Mouse (Mus musculus) T-helper 1 cell (primary cell): ENCODE measurements around the gene Gm36245.
"Not testable (repeated sequence)": the region's sequence is repeated elsewhere in the genome, so short reads cannot be mapped to it uniquely, and the experiment has no call there.

Experiments
- in situ Hi-C: fragments of 300-600 bp; cut with MboI, MseI; formaldehyde crosslinking; loops from one replicate; pipeline ENCODE4 v1.15.1; 2025; ENCODE audit warnings: high pct_unique_total_duplicates

Gm36245 gene

DNA sequence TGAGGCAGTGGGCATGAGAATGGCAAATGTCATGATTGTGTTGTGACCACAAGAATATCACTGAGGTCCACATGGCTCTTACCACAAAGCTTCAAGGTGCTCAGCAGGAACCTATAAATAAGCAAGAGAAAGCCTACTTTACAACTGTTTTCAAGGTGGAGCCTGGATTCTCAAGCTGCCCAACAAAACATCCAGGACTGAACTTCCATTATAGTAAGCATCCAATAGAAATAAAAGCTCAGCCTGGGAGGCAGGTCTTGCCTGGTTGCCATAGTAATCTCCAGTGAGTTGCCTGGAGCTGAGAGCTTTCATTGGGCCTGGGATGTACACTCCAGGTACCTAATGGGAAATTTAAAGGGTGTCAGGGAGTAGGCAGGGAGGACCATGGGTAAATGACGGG, at the start of gene Gm36245:
Gene Gm36245 (plus strand): TSS at position 301 of the 400 bp plus-strand sequence.
- in situ Hi-C loops = no loop called here

DNA sequence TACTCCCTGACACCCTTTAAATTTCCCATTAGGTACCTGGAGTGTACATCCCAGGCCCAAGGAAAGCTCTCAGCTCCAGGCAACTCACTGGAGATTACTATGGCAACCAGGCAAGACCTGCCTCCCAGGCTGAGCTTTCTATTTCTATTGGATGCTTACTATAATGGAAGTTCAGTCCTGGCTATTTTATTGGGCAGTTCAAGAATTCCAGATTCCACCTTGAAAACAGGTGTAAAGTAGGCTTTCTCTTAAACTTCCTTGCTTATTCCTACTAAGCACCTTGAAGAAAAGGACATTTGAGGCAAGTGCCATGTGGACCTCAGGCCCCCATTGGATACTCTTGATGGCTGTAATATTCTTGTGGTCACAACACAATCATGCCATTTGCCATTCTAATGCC, 37.3 kb upstream of the Gm36245 start, which contains the start of gene 1700025B11Rik:
Gene 1700025B11Rik (minus strand): TSS at position 101 of the 400 bp plus-strand sequence.
- in situ Hi-C loops = no loop called here

DNA sequence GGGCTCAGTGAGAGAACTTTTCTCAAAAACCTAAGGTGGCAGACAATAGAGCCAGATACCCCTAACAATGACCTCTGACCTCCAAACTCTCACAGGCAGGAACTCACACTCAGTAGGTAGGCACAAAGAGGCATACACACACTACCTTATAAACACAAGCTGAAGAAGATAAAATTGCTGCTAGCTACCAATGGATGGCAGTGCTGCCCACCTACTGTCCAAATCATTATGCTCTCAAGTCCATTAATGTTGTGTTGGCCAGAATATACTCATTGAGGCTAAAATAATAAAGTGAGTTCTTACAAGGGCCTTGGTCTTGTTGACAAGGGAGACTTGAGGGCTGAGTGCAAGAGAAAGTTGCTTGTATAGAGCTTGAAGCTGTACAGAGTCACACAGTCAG, 35.8 kb upstream of the Gm36245 start:
- in situ Hi-C loops = no loop called here

DNA sequence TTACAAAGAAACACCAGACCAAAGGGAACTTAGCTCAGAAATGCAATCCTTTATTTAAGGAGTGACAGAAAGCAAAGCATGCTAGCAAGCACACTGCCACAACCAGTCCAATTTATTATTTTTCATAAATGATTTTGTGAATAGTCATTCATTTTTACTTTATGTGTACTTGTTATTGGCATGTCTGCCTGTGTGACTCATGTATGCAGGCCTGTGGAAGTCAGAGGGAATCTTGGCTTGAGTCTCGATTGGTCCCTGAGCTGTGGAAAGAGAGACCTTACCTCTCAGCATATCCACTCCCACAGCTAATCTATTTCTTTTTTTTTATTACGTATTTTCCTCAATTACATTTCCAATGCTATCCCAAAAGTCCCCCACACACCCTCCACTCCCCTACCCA, 20.3 kb upstream of the Gm36245 start:
- in situ Hi-C loops = no loop called here

DNA sequence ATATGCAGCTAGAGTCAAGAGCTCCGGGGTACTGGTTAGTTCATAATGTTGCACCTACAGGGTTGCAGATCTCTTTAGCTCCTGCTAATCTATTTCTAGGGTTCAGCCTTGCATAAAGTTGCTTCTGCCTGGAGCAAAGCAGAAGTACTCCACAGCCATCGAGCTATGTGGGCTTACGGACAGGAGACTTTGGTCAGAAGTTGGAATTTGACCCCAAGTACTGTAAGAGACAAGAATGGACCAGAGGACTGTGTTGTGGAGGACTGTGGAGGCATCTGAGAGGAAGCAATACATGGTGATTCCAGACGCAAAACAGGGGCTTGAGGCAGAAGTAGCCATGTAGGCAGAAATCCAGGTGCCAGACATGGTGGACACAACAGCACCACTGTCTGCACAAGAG, 19.7 kb upstream of the Gm36245 start:
- in situ Hi-C loops = no loop called here

DNA sequence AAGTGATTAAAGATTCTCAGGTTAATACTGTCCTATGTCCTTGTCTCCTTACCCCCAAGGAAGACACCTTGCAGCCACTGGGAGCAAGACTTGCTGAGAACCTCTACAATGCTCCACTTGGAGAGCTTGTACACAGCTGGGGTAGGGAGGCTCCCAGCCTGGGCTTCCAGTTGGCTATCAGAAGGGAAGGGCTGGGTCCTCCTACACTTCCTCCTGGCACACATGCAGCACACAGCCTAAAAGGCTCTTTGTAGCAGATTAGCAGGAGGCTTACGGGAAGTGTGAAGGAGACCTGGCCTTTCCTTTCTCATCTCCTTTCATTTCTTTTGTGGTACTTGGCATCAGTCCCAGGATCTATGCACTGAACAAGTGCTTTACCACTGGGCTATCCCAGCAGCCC, 17.4 kb upstream of the Gm36245 start:
- in situ Hi-C loops = no loop called here

DNA sequence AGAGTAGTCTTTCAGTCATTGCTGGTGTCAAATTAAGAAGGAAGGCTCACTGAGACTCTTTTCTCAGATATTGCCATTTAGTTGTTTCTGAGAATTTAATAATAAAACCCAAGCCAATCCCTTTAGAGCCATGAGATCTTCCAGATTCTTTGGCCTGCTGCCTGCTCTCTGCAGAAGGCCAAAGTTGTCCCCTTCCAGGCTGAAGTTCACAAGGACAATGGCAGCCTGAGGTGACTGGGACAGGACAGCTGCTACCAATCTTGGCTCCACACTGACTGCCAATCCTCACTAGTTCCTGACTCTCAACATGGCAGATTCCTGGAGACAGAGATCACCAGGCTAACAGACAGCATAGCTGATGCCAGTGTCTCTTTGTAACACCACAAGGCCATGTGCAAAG, 12.0 kb upstream of the Gm36245 start:
- in situ Hi-C loops = no loop called here

DNA sequence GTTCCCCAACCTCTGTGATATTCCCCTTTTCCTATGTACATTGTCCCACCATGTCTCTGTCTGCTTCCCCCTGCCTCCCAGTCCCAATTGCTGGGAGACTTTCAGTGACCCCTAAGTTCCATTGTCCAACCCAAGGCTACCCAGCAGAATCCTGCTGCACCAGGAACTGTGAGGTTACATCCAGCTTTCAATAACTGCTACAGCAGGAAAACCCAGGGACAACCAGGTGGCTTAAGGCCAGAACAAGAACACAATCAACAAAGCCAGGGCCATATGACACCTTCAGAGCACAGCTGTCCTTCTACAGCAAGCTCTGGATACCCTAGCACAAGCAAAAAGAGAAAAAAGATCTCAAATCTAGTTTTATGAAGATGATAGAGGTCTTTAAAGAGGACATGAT, 10.1 kb upstream of the Gm36245 start:
- in situ Hi-C loops = no loop called here

DNA sequence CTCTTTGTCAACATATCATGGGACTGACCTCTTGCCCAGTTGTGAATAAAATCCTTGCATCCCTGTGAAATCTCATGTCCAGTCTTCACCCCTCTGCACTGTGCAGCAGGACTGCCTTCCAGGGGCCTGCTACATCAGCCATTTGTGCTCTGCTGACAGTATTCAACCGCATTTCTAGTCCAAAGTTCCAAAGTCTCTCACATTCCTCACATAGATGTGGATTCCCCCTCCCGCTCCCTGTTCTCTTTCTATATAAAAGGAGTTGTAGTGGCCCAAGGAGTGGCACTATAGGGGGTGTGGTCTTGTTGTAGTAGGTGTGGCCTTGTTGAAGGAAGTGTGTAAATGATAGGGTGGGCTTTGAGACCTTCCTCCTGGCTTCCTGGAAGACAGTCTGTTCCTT, 8.2 kb upstream of the Gm36245 start:
- in situ Hi-C loops = no loop called here

DNA sequence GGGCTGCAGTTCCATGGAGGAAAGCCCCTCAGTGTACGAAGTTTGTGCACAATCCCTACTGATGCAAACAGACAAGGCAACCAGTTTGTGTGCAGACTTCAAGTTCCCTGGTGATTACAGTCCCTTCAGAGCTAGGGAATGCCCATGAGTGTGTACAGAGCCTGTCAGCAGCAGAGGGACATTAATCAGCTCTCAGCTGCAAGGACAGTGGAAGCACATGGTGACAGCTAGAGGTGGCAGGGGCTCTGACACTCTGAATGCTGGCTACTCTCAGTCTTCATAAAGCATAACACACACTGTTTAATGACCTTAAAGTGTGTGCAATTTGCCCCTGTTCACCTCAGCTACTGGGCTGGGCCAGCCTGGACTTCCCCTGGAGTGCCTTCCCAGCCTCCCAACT, 5.5 kb upstream of the Gm36245 start:
- in situ Hi-C loops = no loop called here

DNA sequence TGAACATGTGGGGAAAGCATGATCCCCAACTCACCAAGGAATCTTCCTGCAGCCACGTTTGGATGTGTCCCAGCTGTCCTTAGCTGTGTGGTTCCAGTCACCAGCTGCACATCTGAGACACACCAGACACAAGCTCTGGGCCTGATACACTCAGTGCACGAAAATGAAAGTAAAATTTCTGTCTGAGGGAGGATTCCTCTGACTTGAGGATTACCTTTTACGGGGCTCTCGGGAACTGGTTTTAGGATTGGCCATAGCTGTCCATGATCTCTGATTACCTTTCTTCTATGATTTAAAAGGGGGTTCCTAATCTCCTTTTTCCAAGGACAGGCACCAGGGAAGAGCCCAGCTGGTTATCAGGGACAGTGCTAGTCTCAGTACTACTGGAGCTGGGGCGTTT, 3.1 kb upstream of the Gm36245 start, which contains the start of gene Apol10b:
Gene Apol10b (minus strand): TSS at position 165 of the 400 bp plus-strand sequence.
- in situ Hi-C loops = no loop called here

DNA sequence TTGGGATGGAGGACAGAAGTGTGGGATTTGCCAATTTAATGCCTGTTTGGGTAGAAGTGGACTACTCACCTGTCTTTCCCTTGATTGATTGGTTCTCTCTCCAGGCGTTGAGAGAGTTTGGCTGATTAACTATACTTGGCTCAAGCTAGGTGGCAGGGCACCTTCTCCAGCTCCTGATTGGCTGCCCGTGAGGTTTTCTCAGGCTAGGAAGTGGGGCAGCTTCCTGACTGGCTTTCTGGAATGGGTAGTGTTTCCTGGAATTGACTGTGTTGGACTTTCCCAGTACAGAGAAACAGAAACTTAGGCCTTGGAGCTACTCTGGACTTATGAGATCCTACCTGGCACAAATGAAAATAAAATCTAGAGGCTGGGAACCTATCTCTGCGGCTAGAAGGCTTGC, 629 bp upstream of the Gm36245 start:
- in situ Hi-C loops = no loop called here

DNA sequence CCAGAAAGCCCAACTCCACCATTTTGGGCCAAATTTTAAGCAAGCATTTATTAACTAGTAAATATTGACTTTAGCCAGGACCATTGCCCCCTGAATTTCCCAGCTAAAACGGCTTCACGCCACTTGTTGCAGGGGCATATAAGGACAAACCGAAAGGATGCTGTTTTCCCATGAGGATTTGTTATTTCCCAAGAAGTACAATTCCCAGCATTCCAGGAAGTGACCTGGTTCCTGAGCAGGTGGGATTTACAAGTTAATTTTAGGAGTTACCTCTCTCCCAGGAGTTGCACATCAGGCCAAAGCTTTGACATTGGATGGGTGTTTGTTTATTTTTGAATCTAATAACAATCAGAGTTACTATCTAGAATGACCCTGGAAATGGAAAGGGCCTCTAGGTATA, 7.0 kb downstream of the Gm36245 start:
- in situ Hi-C loops = no loop called here

DNA sequence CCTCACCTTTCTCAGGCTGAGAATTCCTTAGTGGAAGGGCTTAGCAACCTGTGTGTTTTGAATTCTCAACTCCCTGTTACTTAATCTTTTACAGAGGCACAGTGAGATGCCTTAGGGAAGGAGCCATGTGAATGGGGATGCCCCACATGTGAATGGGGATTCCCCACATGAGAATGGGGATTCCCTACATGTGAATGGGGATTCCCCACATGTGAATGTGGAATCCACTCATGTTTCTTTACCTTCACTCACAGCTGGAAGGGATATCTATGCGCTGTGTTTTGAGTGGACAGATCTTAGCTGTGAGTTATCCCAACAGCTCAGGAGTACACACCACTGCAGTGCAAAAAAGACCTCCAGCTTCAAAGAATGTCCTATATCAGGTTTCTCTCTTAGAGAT, 25.7 kb downstream of the Gm36245 start:
- in situ Hi-C loops = no loop called here

DNA sequence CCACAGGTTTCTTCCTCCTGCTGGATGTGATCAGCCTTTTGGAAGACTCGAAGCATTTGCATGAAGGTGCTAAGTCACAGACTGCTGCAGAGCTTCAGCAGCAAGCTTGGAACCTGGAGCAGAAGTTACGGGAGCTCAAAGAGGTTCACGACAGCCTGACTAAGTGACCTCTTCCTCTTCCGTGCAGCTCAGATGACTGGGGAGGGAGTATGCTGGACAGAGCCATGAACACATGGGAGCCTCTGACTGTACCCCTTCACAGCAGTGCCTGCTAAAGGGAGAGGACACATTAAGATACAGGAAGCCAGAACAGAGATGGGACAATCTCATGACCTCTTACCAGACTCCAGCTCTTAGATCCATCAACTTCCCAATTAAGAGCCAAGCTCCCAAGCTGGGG, 27.4 kb downstream of the Gm36245 start:
- in situ Hi-C loops = not testable (repeated sequence)

DNA sequence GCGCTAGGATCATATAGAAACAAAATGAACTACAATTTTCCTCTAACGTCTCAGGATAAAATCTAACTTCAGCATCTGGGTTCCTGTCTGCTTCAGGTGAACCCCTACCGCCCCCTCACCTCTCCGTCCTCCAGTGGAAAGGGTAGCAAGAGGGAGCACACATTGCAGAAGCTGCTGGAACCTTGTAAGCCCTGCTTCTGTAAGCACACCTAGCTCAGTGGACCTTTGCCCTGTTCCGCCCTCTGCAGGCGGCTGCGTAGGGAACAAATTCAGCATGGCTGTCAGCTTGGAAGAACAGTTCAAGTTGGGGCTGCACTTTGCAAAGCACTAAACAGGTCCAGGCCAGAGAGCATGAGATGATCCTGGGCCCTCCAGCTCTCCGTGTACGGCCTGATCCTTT, 29.6 kb downstream of the Gm36245 start:
- in situ Hi-C loops = not testable (repeated sequence)

DNA sequence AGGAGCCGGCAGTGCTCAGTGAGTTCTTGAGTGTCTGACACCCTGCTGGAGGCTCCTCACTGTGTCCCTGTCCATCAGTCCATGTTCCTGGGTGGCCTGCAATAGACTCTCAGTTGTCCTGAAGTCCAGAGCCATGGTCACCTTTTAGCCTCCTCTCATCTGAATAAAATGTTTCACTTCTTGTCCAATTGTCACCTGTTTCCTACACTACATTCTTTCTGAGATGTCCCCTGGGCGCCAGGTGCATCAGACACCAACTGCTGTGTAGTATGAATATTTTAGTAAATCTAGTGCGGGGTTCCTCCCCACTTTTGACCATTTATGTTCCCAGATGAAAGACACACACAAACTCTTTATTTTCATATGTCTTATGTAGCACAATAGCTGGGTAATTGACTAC, 30.8 kb downstream of the Gm36245 start:
- in situ Hi-C loops = not testable (repeated sequence)

DNA sequence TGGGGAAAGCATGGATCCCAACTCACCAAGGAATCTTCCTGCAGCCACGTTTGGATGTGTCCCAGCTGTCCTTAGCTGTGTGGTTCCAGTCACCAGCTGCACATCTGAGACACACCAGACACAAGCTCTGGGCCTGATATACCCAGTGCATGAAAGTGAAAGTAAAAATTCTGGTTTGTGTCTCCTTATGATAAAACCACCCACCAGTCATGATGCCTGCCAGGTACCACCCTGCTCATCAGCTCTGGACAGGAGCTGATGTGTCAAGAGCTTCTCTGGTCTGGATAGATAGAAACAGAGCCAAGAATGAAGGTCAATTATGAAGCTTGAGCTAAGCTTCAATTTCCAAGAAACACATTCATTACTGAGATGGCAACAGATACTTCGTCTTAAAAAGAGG, 44.1 kb downstream of the Gm36245 start, which contains the start of gene Apol11b:
Gene Apol11b (minus strand): TSS at position 111 of the 400 bp plus-strand sequence.
- in situ Hi-C loops = not testable (repeated sequence)

DNA sequence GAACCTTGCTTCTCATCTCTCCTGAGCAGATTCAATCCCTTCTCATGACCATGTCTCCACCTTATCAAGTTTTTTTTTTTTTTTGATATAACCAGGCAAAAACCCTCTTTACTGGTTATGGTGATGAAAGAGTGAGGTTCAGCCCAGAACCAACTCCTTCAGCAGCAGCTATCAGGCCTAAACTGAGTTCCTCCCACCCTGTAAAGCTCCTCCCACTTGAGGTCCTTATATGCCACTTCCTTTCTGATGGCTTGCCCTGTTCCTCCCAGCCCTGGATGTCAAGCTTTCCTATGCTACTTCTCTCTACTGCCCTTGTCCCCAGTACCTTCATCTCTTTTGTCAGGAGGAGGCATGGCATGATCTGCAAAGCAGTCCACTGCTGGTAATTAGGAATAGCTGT, 52.1 kb downstream of the Gm36245 start:
- in situ Hi-C loops = loop anchor here (5.0 kb wide), 1 partner anchor 159 kb away; no protein-coding TSS in a partner anchor
